Mouse (Mus musculus) bone marrow macrophage, adult 2 months (primary cell): ENCODE data around the gene Chil6.

Experiments
- CTCF ChIP-seq: IDR thresholded peaks from 2 replicates; pipeline ENCODE4 v1.5.1; 2012; ENCODE audit warnings: low read depth, mild to moderate bottlenecking, low read length, moderate library complexity
- POLR2A ChIP-seq: IDR thresholded peaks from 2 replicates; pipeline ENCODE4 v1.6.1; 2012; ENCODE audit warnings: mild to moderate bottlenecking, low read depth, low read length, borderline replicate concordance

DNA sequence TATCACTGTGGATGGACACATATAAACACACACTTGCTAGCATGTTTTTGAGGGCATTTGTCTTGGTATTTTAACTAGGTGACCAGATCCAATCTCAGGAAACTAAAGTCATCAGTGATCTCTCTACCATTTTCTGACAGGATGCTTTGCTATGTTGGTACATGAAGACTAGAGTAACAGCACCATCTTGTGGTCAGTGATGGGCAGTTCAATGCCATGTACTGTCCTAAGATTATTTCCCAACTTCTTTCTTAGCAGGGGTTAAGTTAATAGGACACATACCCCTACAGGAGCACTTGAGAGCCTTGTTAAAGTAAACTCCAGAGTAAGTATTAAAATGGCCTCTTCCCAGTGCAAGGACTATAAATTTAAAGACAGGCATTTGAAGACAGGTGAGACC is 42.6 kb upstream of the Chil6 start:
- TF ChIP-seq POLR2A (no peak), CTCF (no peak)
